Mouse (Mus musculus) hindbrain, embryonic 10.5 days (tissue): ENCODE measurements around the gene Dnah2. TPM values are rescaled to one million over a fixed set of nuclear protein-coding genes. Genes with fewer than 3 reads are reported as not detected.

ENCODE experiments used
- DNase-seq: peaks from one replicate; pipeline ENCODE4 v3.0.0-alpha.2; 2017; ENCODE audit warnings: low spot score
- H3K27ac ChIP-seq: fragments of 300-500 bp; sonication (generic); 2 replicates; pipeline ENCODE4 v1.5.1; 2016; ENCODE audit warnings: mild to moderate bottlenecking, moderate library complexity
- H3K27me3 ChIP-seq: fragments of 300-500 bp; sonication (generic); 2 replicates; pipeline ENCODE4 v1.6.1; 2016; ENCODE audit warnings: mild to moderate bottlenecking; ENCODE audit not compliant: poor library complexity, insufficient read depth, severe bottlenecking
- H3K36me3 ChIP-seq: fragments of 300-500 bp; sonication (generic); 2 replicates; pipeline ENCODE4 v1.6.1; 2016; ENCODE audit warnings: mild to moderate bottlenecking, moderate library complexity
- H3K4me1 ChIP-seq: fragments of 300-500 bp; sonication (generic); replicated peaks from 2 replicates; pipeline ENCODE4 v1.6.1; 2016; ENCODE audit warnings: mild to moderate bottlenecking
- H3K4me3 ChIP-seq: fragments of 300-500 bp; sonication (generic); 2 replicates; pipeline ENCODE4 v1.5.1; 2016; ENCODE audit warnings: mild to moderate bottlenecking, moderate library complexity
- H3K9me3 ChIP-seq: fragments of 300-500 bp; sonication (generic); 2 replicates; pipeline ENCODE4 v1.6.1; 2016; ENCODE audit warnings: mild to moderate bottlenecking, moderate library complexity
- WGBS: fragments of 180-500 bp; shearing (Covaris S2); methylation state at CpG from one replicate; pipeline ENCODE4 v1.1.7; 2016; 5-methylcytosine and 5-hydroxymethylcytosine counted together
- polyA plus RNA-seq: library from polyadenylated mRNA; unstranded; fragments of >200 nt; fragmentation: Nextera tagmentation; extraction: Ambion mirVana; gene quantifications from 2 replicates; pipeline ENCODE4 v1.2.1, GENCODE M21; 2016

Gene Dnah2
- polyA plus RNA-seq, 1 experiment from 2014 or later: 2.6 TPM

DNA sequence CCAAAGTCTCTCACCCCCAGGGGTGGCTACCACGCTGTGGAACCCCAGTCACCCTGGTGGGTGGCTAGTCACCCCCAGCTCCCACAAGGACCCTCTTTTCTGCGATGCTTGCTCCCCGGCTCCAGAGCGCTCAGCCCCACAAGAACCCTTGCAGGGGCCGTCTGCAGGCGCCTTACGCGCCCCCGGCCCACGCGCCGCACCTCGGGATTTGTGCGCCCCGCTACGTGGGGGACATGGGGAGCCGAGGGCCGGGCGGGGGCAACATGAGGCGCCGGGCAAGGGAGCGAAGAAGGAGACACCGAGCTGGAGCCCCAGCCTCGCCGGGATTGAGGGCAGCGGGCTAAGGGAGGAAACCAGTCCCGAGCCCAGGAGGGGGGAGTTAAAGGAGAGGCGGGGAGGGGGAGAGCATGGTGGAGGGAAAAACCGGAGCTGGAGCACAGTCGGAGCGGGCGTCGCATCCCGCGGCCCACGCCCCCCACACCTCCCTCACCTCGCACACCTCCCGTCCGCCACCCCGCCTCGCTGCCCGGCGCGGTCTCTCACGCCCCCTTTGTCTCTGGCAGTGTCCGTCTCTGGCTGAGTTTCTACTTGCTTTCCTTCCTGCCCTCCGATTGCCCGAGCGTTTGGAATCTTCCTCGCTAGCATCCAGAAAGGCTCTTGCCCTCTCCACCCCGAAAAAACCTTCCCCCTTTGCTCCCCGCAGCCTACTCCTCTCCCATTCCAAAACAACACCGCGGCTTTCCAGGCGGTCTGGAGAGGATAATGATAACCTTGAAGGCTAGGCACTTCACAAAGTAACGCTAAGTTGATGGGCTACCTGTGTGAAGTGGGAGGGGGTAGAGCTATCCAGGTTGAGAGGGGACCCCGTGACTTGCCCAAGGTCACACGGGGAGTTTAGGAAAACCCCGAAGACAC, 11.2 kb upstream of the Dnah2 start, which contains the start of gene Efnb3:
Efnb3 (minus strand) TSS at position 355 of the 915 bp plus-strand sequence.
- H3K4me3 ChIP-seq: peak within 1 kb of the TSS; percentile 91
- under 1% methylated on average over 58 of the region's 59 CpGs for WGBS
- peaks cover 15% of the 10 kb centered on the region for H3K27me3 ChIP-seq
- peak within 1 kb of the TSS; percentile 98 for H3K27ac ChIP-seq
- peaks cover 58% of the 10 kb centered on the region for H3K36me3 ChIP-seq
- H3K9me3 ChIP-seq: no peaks in the 10 kb centered on the region
- peak; percentile 82 for DNase-seq
- H3K4me1 ChIP-seq: peaks cover 97% of the 10 kb centered on the region

GRCm38 (mm10) chr11:69559183-69559582, 10.3 kb upstream of the Dnah2 start:
- 9% methylated on average over 5 of the region's 5 CpGs for WGBS
- peak overlapping the region; percentile 91 for H3K4me3 ChIP-seq
- H3K27ac ChIP-seq: peak overlapping the region; percentile 98
- peaks cover 58% of the 10 kb centered on the region for H3K36me3 ChIP-seq
- DNase-seq: no peak
- H3K9me3 ChIP-seq: no peaks in the 10 kb centered on the region
- H3K27me3 ChIP-seq: peaks cover 15% of the 10 kb centered on the region
- H3K4me1 ChIP-seq: peaks cover 99% of the 10 kb centered on the region

GRCm38 (mm10) chr11:69558756-69559155, 9.8 kb upstream of the Dnah2 start:
- H3K4me1 ChIP-seq: peaks cover 100% of the 10 kb centered on the region
- no peak for DNase-seq
- H3K36me3 ChIP-seq: peaks cover 55% of the 10 kb centered on the region
- H3K9me3 ChIP-seq: no peaks in the 10 kb centered on the region
- H3K27ac ChIP-seq: peak overlapping the region; percentile 98
- WGBS: 12% methylated on average over 6 of the region's 6 CpGs
- peaks cover 15% of the 10 kb centered on the region for H3K27me3 ChIP-seq
- peak overlapping the region; percentile 91 for H3K4me3 ChIP-seq

GRCm38 (mm10) chr11:69557381-69557958, 8.6 kb upstream of the Dnah2 start:
- 13% methylated on average over 14 of the region's 14 CpGs for WGBS
- H3K4me3 ChIP-seq: peak overlapping the region; percentile 91

GRCm38 (mm10) chr11:69554539-69555140, 5.7 kb upstream of the Dnah2 start:
- WGBS: 84% methylated on average over 5 of the region's 5 CpGs

More at GRCm38 (mm10) chr11:69557381-69557958, 8.6 kb upstream of the Dnah2 start:
- no peaks in the 10 kb centered on the region for H3K9me3 ChIP-seq
- peaks cover 12% of the 10 kb centered on the region; the same call in 1 of the 2 replicates for H3K27me3 ChIP-seq
- H3K27ac ChIP-seq: peak overlapping the region; percentile 91
- DNase-seq: peak; percentile 69
- peaks cover 42% of the 10 kb centered on the region for H3K36me3 ChIP-seq
- H3K4me1 ChIP-seq: peaks cover 100% of the 10 kb centered on the region

DNA sequence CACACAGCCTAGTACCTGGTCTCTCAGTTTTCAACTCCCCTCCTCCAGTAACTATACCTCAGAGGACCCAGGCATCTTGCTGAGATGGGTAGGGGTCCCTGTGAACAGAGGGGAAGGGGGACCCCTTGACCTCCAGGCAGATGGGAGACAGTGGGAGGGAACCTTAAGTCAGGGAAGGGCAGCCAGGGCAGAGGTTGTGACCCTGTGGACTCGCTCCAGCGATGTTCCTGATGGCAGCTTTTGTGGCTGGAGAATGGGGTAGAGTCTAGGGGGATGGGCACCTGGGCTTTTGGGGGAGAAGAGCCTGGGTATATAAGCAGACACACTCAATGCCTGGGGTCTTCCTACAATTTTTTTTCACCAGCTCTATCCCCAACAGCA, 4.4 kb upstream of the Dnah2 start:
- Histone ChIP-seq H3K9me3 (no peaks in the 10 kb centered on the region), H3K36me3 (peaks cover 31% of the 10 kb centered on the region), H3K4me3 (peak overlapping the region; percentile 41), H3K4me1 (peaks cover 89% of the 10 kb centered on the region), H3K27me3 (peaks cover 21% of the 10 kb centered on the region; the same call in 1 of the 2 replicates), H3K27ac (peak overlapping the region; percentile 91)
- peak; percentile 79 for DNase-seq
- 4% methylated on average over 2 of the region's 2 CpGs for WGBS

More at GRCm38 (mm10) chr11:69554539-69555140, 5.7 kb upstream of the Dnah2 start:
- Histone ChIP-seq H3K36me3 (peaks cover 31% of the 10 kb centered on the region), H3K27me3 (peaks cover 11% of the 10 kb centered on the region; the same call in 1 of the 2 replicates), H3K27ac (peak overlapping the region; percentile 91), H3K9me3 (no peaks in the 10 kb centered on the region), H3K4me3 (peak overlapping the region; percentile 11; the same call in 1 of the 2 replicates), H3K4me1 (peaks cover 89% of the 10 kb centered on the region)
- DNase-seq: no peak

DNA sequence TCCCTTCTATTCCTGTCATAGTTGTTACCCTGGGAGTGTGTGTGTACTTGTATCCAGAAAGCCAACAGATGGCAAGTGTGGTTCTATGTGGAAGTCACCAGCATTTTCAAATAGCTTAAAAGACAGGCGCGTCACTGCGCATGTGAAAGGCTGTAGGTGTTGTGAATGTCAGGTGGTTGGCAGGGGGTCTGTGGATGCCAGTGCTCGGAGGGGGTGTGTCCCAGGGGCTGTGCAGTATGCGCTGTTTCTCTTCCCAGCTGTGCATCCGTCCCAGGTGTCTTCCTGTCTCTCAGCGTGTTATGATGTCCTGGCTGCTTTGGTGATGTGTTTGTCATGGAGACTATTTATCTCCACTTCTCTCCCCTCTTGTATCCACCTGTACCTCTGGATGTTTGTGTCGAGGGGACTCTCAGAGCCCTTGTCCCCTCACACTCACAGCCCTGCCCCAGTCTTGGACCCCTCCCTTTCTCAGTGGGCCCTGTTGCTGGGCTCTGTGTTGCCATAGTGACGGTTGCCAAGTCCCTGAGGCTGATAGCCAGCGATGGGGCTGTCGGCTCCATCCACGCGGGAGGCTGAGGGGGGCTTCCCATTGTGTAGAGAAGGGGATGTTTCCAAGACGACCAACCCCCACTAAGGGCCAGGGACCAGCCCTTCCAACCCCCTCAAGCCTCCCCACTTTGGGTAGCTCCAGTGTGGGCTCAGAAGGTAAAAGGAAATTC, 3.9 kb upstream of the Dnah2 start:
- Histone ChIP-seq H3K4me3 (peak overlapping the region; percentile 41), H3K9me3 (no peaks in the 10 kb centered on the region), H3K27ac (peak overlapping the region; percentile 91), H3K36me3 (peaks cover 31% of the 10 kb centered on the region), H3K27me3 (peaks cover 24% of the 10 kb centered on the region; the same call in 1 of the 2 replicates), H3K4me1 (peaks cover 89% of the 10 kb centered on the region)
- 6% methylated on average over 14 of the region's 14 CpGs for WGBS
- peak; percentile 93 for DNase-seq

DNA sequence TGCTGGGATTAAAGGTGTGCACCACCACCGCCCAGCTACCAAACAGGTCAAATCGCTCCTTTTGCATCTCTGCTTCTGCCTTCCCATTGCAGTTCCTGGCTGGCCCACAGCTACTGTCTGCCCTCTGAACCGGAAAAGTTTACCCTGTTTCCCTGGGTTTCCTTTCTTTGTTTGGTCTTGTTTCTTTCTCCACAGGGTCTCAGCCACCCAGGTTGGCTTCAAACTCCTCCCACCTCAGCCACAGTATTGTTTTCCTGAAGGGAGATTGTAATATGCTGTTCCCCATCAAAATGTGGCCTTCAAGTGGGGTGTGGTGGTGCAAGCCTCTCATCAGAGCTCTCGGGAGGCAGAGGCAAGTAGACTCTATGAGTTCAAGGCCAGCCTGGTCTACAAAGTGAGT, 2.4 kb upstream of the Dnah2 start:
- WGBS: 54% methylated on average over 4 of the region's 4 CpGs
- Histone ChIP-seq H3K9me3 (no peaks in the 10 kb centered on the region), H3K27ac (peak overlapping the region; percentile 91), H3K27me3 (peaks cover 18% of the 10 kb centered on the region; the same call in 1 of the 2 replicates), H3K4me1 (peaks cover 89% of the 10 kb centered on the region), H3K4me3 (no peak overlapping the region), H3K36me3 (peaks cover 22% of the 10 kb centered on the region)
- DNase-seq: no peak

- peak overlapping the region; percentile 95 for H3K27ac ChIP-seq
- no peaks in the 10 kb centered on the region for H3K9me3 ChIP-seq
- no peaks in the 10 kb centered on the region for H3K36me3 ChIP-seq
- H3K27me3 ChIP-seq: peaks cover 13% of the 10 kb centered on the region; the same call in 1 of the 2 replicates
- DNase-seq: no peak
- 6% methylated on average over 15 of the region's 15 CpGs for WGBS
- peaks cover 74% of the 10 kb centered on the region for H3K4me1 ChIP-seq
- H3K4me3 ChIP-seq: peak overlapping the region; percentile 59
Observed at GRCm38 (mm10) chr11:69547071-69547470, 1.8 kb downstream of the Dnah2 start.

DNA sequence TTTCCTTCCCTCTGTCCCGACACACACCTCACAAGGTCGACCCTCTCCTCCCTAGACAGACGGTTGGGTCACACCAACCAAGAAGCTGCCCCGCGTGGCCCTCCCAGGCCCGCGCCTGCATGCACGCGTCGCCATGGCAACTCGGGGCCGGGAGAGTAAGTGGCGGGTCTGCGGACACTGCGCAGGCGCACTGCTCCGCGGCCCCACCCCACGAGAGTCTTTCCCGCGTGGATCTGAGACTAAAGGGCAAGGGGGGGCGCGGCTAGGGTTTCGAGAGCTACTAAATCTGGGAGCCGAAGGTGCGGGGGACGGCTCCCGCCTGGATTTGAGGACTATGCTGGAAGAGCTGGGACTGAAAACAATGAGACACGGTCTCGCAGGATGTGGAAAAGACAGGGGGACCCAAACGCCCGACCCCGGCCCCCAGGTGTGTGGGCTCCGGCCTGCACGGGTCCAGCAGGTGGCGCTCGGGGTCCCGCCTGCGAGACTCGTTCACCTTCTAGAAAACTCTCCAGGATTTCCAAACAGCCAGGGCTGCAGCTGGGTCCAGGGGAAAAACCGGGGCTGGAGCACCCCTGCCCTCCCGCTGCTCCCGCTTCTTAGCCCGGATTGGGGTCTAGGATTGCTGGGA, 2.4 kb downstream of the Dnah2 start:
- DNase-seq: peak; percentile 84
- H3K4me1 ChIP-seq: peaks cover 71% of the 10 kb centered on the region
- no peaks in the 10 kb centered on the region for H3K9me3 ChIP-seq
- H3K27ac ChIP-seq: peak overlapping the region; percentile 95
- peaks cover 13% of the 10 kb centered on the region; the same call in 1 of the 2 replicates for H3K27me3 ChIP-seq
- under 1% methylated on average over 44 of the region's 44 CpGs for WGBS
- H3K4me3 ChIP-seq: peak overlapping the region; percentile 59
- no peaks in the 10 kb centered on the region for H3K36me3 ChIP-seq

GRCm38 (mm10) chr11:69545957-69546356, 3.0 kb downstream of the Dnah2 start:
- peaks cover 71% of the 10 kb centered on the region for H3K4me1 ChIP-seq
- peaks cover 13% of the 10 kb centered on the region; the same call in 1 of the 2 replicates for H3K27me3 ChIP-seq
- peak overlapping the region; percentile 59 for H3K4me3 ChIP-seq
- DNase-seq: no peak
- no peaks in the 10 kb centered on the region for H3K36me3 ChIP-seq
- 15% methylated on average over 7 of the region's 7 CpGs for WGBS
- no peaks in the 10 kb centered on the region for H3K9me3 ChIP-seq
- peak overlapping the region; percentile 95 for H3K27ac ChIP-seq
